Mouse (Mus musculus) C2C12 (cell line): ENCODE results near the gene Dhx37. TPM values are rescaled to one million over a fixed set of nuclear protein-coding genes. Genes with fewer than 3 reads are reported as not detected.
"Not testable (repeated sequence)": the region's sequence is repeated elsewhere in the genome, so short reads cannot be mapped to it uniquely, and the experiment has no call there.

ENCODE experiments used
- H3K27me3 ChIP-seq: one replicate; pipeline ENCODE4 v1.6.1; 2011; ENCODE audit not compliant: control insufficient read depth, insufficient read depth, insufficient read length
- H3K36me3 ChIP-seq: one replicate; pipeline ENCODE4 v1.6.1; 2011; ENCODE audit not compliant: control insufficient read depth, insufficient read depth
- H3K4me3 ChIP-seq: one replicate; pipeline ENCODE4 v1.5.1; 2011; ENCODE audit warnings: mild to moderate bottlenecking, control low read depth; ENCODE audit not compliant: poor library complexity, insufficient read depth, severe bottlenecking
- H3K79me2 ChIP-seq: one replicate; pipeline ENCODE4 v1.6.1; 2011; ENCODE audit not compliant: control insufficient read depth, insufficient read depth
- H3K79me3 ChIP-seq: one replicate; pipeline ENCODE4 v1.6.1; 2011; ENCODE audit warnings: low read depth, control low read depth
- H3ac ChIP-seq: one replicate; pipeline ENCODE3; 2011; ENCODE audit warnings: low read depth; ENCODE audit not compliant: control insufficient read depth, insufficient read length
- CEBPB ChIP-seq: IDR thresholded peaks from one replicate; pipeline ENCODE4 v1.6.1; 2011; ENCODE audit warnings: low read depth, mild to moderate bottlenecking, control low read depth, moderate library complexity
- CTCF ChIP-seq: IDR thresholded peaks from one replicate; pipeline ENCODE4 v1.5.1; 2011; ENCODE audit not compliant: control insufficient read depth, insufficient read depth, insufficient read length
- FOSL1 ChIP-seq: IDR thresholded peaks from one replicate; pipeline ENCODE4 v1.8.0; 2011; ENCODE audit warnings: mild to moderate bottlenecking, low read length; ENCODE audit not compliant: poor library complexity, insufficient read depth, severe bottlenecking
- MAX ChIP-seq: IDR thresholded peaks from one replicate; pipeline ENCODE4 v1.6.1; 2011; ENCODE audit warnings: mild to moderate bottlenecking, control low read depth
- MYOD1 ChIP-seq: IDR thresholded peaks from one replicate; pipeline ENCODE4 v1.6.1; 2011; ENCODE audit warnings: low read depth; ENCODE audit not compliant: control insufficient read depth, insufficient read length
- MYOG ChIP-seq: IDR thresholded peaks from one replicate; pipeline ENCODE4 v1.6.1; 2011; ENCODE audit not compliant: control insufficient read depth, insufficient read length; ENCODE audit errors: extremely low read depth
- USF1 ChIP-seq: IDR thresholded peaks from one replicate; pipeline ENCODE4 v1.6.1; 2011; ENCODE audit warnings: low read depth, mild to moderate bottlenecking, control low read depth, moderate library complexity
- polyA plus RNA-seq: library from polyadenylated mRNA; unstranded; fragments of >200 nt; fragmentation: generic; extraction: Trizol; gene quantifications from one replicate; pipeline ENCODE4 v1.2.1, GENCODE M21; 2012; ENCODE audit warnings: missing spikeins

Gene Dhx37
- polyA plus RNA-seq, 1 experiment: 25.2 TPM

- TF ChIP-seq FOSL1 (no peak), CTCF (no peak), MYOD1 (no peak), MAX (no peak), CEBPB (no peak), USF1 (no peak), MYOG (no peak)
- Histone ChIP-seq H3K79me3 (peaks cover 15% of the 10 kb centered on the region), H3K79me2 (peaks cover 48% of the 10 kb centered on the region), H3K27me3 (no peaks in the 10 kb centered on the region), H3ac (peak within 1 kb of the TSS; percentile 80), H3K4me3 (peak within 1 kb of the TSS; percentile 61), H3K36me3 (no peaks in the 10 kb centered on the region)
Measured at GRCm38 (mm10) chr5:125441234-125442114, 7.6 kb upstream of the Dhx37 start, which contains the start of gene Bri3bp. Gene Bri3bp, plus strand, starts transcription at chr5:125441568.

- peak overlapping the region; percentile 16 for H3ac ChIP-seq
Measured at GRCm38 (mm10) chr5:125440583-125441233, 6.8 kb upstream of the Dhx37 start.

GRCm38 (mm10) chr5:125434347-125434746, 426 bp upstream of the Dhx37 start:
- not testable (repeated sequence) for H3K27me3 ChIP-seq
- H3K79me2 ChIP-seq: peaks cover 27% of the 10 kb centered on the region

More at GRCm38 (mm10) chr5:125440583-125441233, 6.8 kb upstream of the Dhx37 start:
- Histone ChIP-seq H3K4me3 (peak overlapping the region; percentile 61), H3K27me3 (no peaks in the 10 kb centered on the region), H3K79me3 (peaks cover 14% of the 10 kb centered on the region), H3K36me3 (no peaks in the 10 kb centered on the region), H3K79me2 (peaks cover 40% of the 10 kb centered on the region)
- TF ChIP-seq FOSL1: no peak
- no peak for TF ChIP-seq MYOD1
- TF ChIP-seq USF1: no peak
- TF ChIP-seq MYOG: no peak
- no peak for TF ChIP-seq CEBPB
- no peak for TF ChIP-seq MAX
- no peak for TF ChIP-seq CTCF

GRCm38 (mm10) chr5:125432324-125432723, 1.6 kb downstream of the Dhx37 start:
- H3ac ChIP-seq, H3K27me3 ChIP-seq, H3K4me3 ChIP-seq: not testable (repeated sequence)
- Histone ChIP-seq H3K79me2 (peaks cover 27% of the 10 kb centered on the region), H3K36me3 (peaks cover 37% of the 10 kb centered on the region), H3K79me3 (peaks cover 11% of the 10 kb centered on the region)

More at GRCm38 (mm10) chr5:125434347-125434746, 426 bp upstream of the Dhx37 start:
- not testable (repeated sequence) for H3K4me3 ChIP-seq, H3ac ChIP-seq
- Histone ChIP-seq H3K79me3 (peaks cover 11% of the 10 kb centered on the region), H3K36me3 (peaks cover 20% of the 10 kb centered on the region)

GRCm38 (mm10) chr5:125426343-125426742, 7.6 kb downstream of the Dhx37 start:
- no peak overlapping the region for H3K4me3 ChIP-seq
- H3K36me3 ChIP-seq: peaks cover 83% of the 10 kb centered on the region
- H3ac ChIP-seq: no peak overlapping the region
- TF ChIP-seq MYOD1 (no peak), MYOG (no peak), CTCF (no peak), MAX (no peak), CEBPB (no peak), USF1 (no peak), FOSL1 (no peak)
- no peaks in the 10 kb centered on the region for H3K79me3 ChIP-seq
- no peaks in the 10 kb centered on the region for H3K27me3 ChIP-seq
- H3K79me2 ChIP-seq: peaks cover 2% of the 10 kb centered on the region

- H3K4me3 ChIP-seq: no peak overlapping the region
- no peaks in the 10 kb centered on the region for H3K79me3 ChIP-seq
- TF ChIP-seq CEBPB (no peak), MYOD1 (peak; percentile 26)
- no peaks in the 10 kb centered on the region for H3K79me2 ChIP-seq
- peaks cover 81% of the 10 kb centered on the region for H3K36me3 ChIP-seq
- H3K27me3 ChIP-seq: no peaks in the 10 kb centered on the region
- H3ac ChIP-seq: no peak overlapping the region
Measured at GRCm38 (mm10) chr5:125425698-125426276, 8.1 kb downstream of the Dhx37 start.
